Mouse (Mus musculus) effector memory CD4-positive, alpha-beta T cell, adult 5 months (primary cell): ENCODE measurements around the gene Vmn2r1. TPM values are rescaled to one million over a fixed set of nuclear protein-coding genes. Genes with fewer than 3 reads are reported as not detected.

Source experiments
- polyA plus RNA-seq: library from polyadenylated mRNA; unstranded; fragments of 100-300 nt; shearing (Covaris generic); gene quantifications from one replicate; pipeline ENCODE4 v1.2.1, GENCODE M21; 2017

Gene Vmn2r1
- polyA plus RNA-seq: 0.06 TPM

GRCm38 (mm10) chr3:64081247-64081646, at the start of gene Vmn2r1:
TSS of gene Vmn2r1 (plus strand) at chr3:64081547.

GRCm38 (mm10) chr3:64141878-64142508, 60.6 kb downstream of the Vmn2r1 start, which contains the start of gene Vmn2r2:
TSS of gene Vmn2r2 (minus strand) at chr3:64141928.

Other genes starting within 250 kb of the Vmn2r1 start
- not detected for gene Plch1, start 182.1 kb upstream of the Vmn2r1 start, polyA plus RNA-seq
- gene E130311K13Rik, start 152.1 kb upstream of the Vmn2r1 start, polyA plus RNA-seq: 5.3 TPM
- gene Slc33a1, start 116.8 kb upstream of the Vmn2r1 start, polyA plus RNA-seq: 8.2 TPM
- gene Gmps, start 105.4 kb upstream of the Vmn2r1 start, polyA plus RNA-seq: 20.4 TPM
- not detected for gene Vmn2r2, start 60.4 kb downstream of the Vmn2r1 start, polyA plus RNA-seq
- 0.05 TPM for gene Vmn2r3, start 208.2 kb downstream of the Vmn2r1 start, polyA plus RNA-seq